ENCODE assay signal across 13 mouse cellular contexts in the genomic region with DNA sequence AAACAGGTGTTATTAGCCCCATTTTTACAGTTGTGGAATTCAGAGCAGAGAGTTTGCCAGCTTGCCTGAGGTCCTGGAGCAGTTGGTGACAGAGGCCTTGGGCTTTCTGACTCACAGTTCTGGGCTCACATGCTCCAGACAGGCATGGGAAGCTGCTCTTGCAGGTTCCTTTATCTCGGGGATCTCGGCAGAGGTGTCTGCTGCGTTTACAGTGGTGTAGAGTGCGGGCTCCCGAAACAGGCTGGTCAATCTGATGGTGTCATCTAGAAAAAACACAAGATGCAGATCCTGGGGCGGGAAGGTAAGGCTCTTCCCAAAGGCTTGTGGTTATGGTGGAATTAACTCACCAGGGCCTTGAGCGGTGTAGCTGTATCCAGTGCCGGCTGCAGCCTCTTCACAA. TPM values are rescaled to one million over a fixed set of nuclear protein-coding genes. Genes with fewer than 3 reads are reported as not detected.
DNase-seq lines count a peak whose midpoint lies in the region; ATAC-seq and TF ChIP-seq lines count a peak whose summit lies in the region.
"Had no signal": no experiment of that assay in that cellular context is flagged by ENCODE, and none has a peak within 500 bp of the region (broad histone marks: within the 10 kb centered on the region; RNA-seq: fewer than 3 reads in every experiment).

No protein-coding gene starts in this region.

- DNase-seq in heart, postnatal 10 days: no peak
- peak; percentile 65 to 76 for DNase-seq in adrenal gland, postnatal 36 days
- no peak for DNase-seq in stomach, postnatal 0 days (ENCODE audit: low spot score)
- no peak for DNase-seq in testis, postnatal 14 days (ENCODE audit: low spot score)
- no peak for DNase-seq in cerebellum, adult 2 months
- DNase-seq: lung, postnatal 4 days; retina, postnatal 1 day had no signal

- H3K4me2 ChIP-seq in heart, embryonic 12.5 days: no peak overlapping the region
- no peak overlapping the region for H3K4me2 ChIP-seq in stomach, postnatal 0 days (replicated peaks; ENCODE audit: low read depth)

- peak overlapping the region; percentile 41; the same call in 1 of the 2 replicates for H3K9ac ChIP-seq in heart, embryonic 12.5 days
- peak overlapping the region; percentile 3; the same call in 1 of the 2 replicates for H3K9ac ChIP-seq in stomach, postnatal 0 days (ENCODE audit: low read length)
- H3K9ac ChIP-seq: kidney, embryonic 15.5 days had no signal

- H3K4me3 ChIP-seq in heart, embryonic 12.5 days: no peak overlapping the region
- H3K4me3 ChIP-seq in megakaryocyte, embryonic 14.5 days (replicated peaks): peak overlapping the region; percentile 90
- no peak overlapping the region for H3K4me3 ChIP-seq in stomach, postnatal 0 days (ENCODE audit: low read depth, low read length)
- no peak overlapping the region for H3K4me3 ChIP-seq in cerebellum, adult 2 months (replicated peaks; ENCODE audit: insufficient read depth, low read depth, low read length)
- H3K4me3 ChIP-seq: kidney, embryonic 15.5 days; left cerebral cortex, adult 2 months; myocyte had no signal

- WGBS in heart, embryonic 12.5 days: 41% methylated on average over 8 of the region's 8 CpGs
- WGBS in stomach, postnatal 0 days: 54% methylated on average over 8 of the region's 8 CpGs
- 94% methylated on average over 8 of the region's 8 CpGs for WGBS in cerebellum, adult 2 months

- no peaks in the 10 kb centered on the region for H3K36me3 ChIP-seq in heart, embryonic 12.5 days
- H3K36me3 ChIP-seq in megakaryocyte, embryonic 14.5 days (replicated peaks; ENCODE audit: low read length): peaks cover 40% of the 10 kb centered on the region
- H3K36me3 ChIP-seq in stomach, postnatal 0 days (ENCODE audit: control insufficient read depth, insufficient read depth, low read length): no peaks in the 10 kb centered on the region
- H3K36me3 ChIP-seq: kidney, embryonic 15.5 days had no signal

- H3K27ac ChIP-seq in heart, embryonic 12.5 days (ENCODE audit: poor library complexity, severe bottlenecking): peak overlapping the region; percentile 77
- peak overlapping the region; percentile 49; the same call in 1 of the 2 replicates for H3K27ac ChIP-seq in stomach, postnatal 0 days (replicated peaks)
- no peak overlapping the region for H3K27ac ChIP-seq in cerebellum, adult 2 months (ENCODE audit: insufficient read depth, low read length)
- H3K27ac ChIP-seq: left cerebral cortex, adult 2 months had no signal

- TF ChIP-seq EP300 in stomach, postnatal 0 days (optimal IDR thresholded peaks at IDR 0.05): no peak

- H3K27me3 ChIP-seq in heart, embryonic 12.5 days (replicated peaks): no peaks in the 10 kb centered on the region
- H3K27me3 ChIP-seq in megakaryocyte, embryonic 14.5 days (replicated peaks): no peaks in the 10 kb centered on the region
- H3K27me3 ChIP-seq in stomach, postnatal 0 days (ENCODE audit: control insufficient read depth, insufficient read depth, low read length): no peaks in the 10 kb centered on the region
- no peaks in the 10 kb centered on the region for H3K27me3 ChIP-seq in cerebellum, adult 2 months (ENCODE audit: control insufficient read depth, insufficient read depth, low read length)
- H3K27me3 ChIP-seq: kidney, embryonic 15.5 days had no signal

- peaks cover 77% of the 10 kb centered on the region for H3K4me1 ChIP-seq in heart, embryonic 12.5 days (replicated peaks)
- peaks cover 100% of the 10 kb centered on the region for H3K4me1 ChIP-seq in megakaryocyte, embryonic 14.5 days
- H3K4me1 ChIP-seq in stomach, postnatal 0 days (replicated peaks; ENCODE audit: control insufficient read depth, insufficient read depth): 0 out of 2 replicates have a peak, but pooled peaks cover 4% of the 10 kb centered on the region
- peaks cover 29% of the 10 kb centered on the region for H3K4me1 ChIP-seq in cerebellum, adult 2 months (ENCODE audit: control insufficient read depth, insufficient read depth, low read length)

- TF ChIP-seq POLR2A in cerebellum, adult 2 months (IDR thresholded peaks at IDR 0.05; ENCODE audit: borderline replicate concordance, insufficient read depth, low read length): no peak

- intact Hi-C loops in heart, postnatal 10 days (cut with DNase I): no loop called here

- no peak for ATAC-seq in heart, embryonic 12.5 days (ENCODE audit: insufficient number of reproducible peaks, low FRiP score)
- no peak for ATAC-seq in megakaryocyte, adult 5-6 weeks (ENCODE audit: poor library complexity, severe bottlenecking)
- 0 out of 2 replicates have a peak, but pooled peaks have one; percentile 26 for ATAC-seq in stomach, postnatal 0 days (ENCODE audit: low FRiP score, low TSS enrichment)

- no peaks in the 10 kb centered on the region for H3K9me3 ChIP-seq in heart, embryonic 12.5 days (replicated peaks)
- no peaks in the 10 kb centered on the region for H3K9me3 ChIP-seq in megakaryocyte, embryonic 14.5 days
- no peaks in the 10 kb centered on the region for H3K9me3 ChIP-seq in stomach, postnatal 0 days (ENCODE audit: control insufficient read depth, low read length)
- H3K9me3 ChIP-seq: kidney, embryonic 15.5 days had no signal

- no peak for TF ChIP-seq CTCF in stomach, postnatal 0 days (IDR thresholded peaks at IDR 0.05; ENCODE audit: low read depth)
- TF ChIP-seq CTCF in cerebellum, adult 2 months (IDR thresholded peaks at IDR 0.05; ENCODE audit: borderline replicate concordance, insufficient read depth, low read depth, low read length): no peak

RNA-seq across cellular contexts. Expression of a gene that starts 50.6 kb away (rescaled TPM):
- polyA plus RNA-seq in heart, embryonic 12.5 days (2016; fragmentation: Nextera tagmentation; extraction: Ambion mirVana): 142 and 147 TPM in 2 replicates
- total RNA-seq in heart, postnatal 10 days (2021): 100 to 1,000 TPM; 112 to 124 TPM
- 5.1 and 24.4 TPM in 2 replicates for polyA plus RNA-seq in megakaryocyte, embryonic 14.5 days (2012; ENCODE audit: insufficient read depth, low replicate concordance)
- 164 and 178 TPM in 2 replicates for total RNA-seq in megakaryocyte, adult 5-6 weeks (2015)
- total RNA-seq in megakaryocyte, adult 5-6 weeks (2017): 293 and 306 TPM in 2 replicates
- total RNA-seq in adrenal gland, postnatal 36 days (2021): 100 to 1,000 TPM; 104 to 114 TPM
- polyA plus RNA-seq in stomach, postnatal 0 days (2015; fragmentation: Nextera tagmentation; extraction: Ambion mirVana): 113 TPM in 2 replicates
- polyA plus RNA-seq in cerebellum, adult 2 months (2012; rRNA removed): 117 and 136 TPM in 2 replicates

Comparison
In these comparisons a context has a peak if more than half of its experiments do, and no peak if none do; other contexts are left out.
1. DNase-seq: peak in adrenal gland, postnatal 36 days (2 of 2); none in heart, postnatal 10 days (0 of 2), stomach, postnatal 0 days (single experiment), testis, postnatal 14 days (single experiment) and cerebellum, adult 2 months (0 of 2).